Mouse (Mus musculus) c-Kit-positive CD71-positive TER-119-positive erythroid progenitor cells, embryonic 14.5 days (primary cell): ENCODE results near the gene Vmn2r19.
"Not testable (repeated sequence)": the region's sequence is repeated elsewhere in the genome, so short reads cannot be mapped to it uniquely, and the experiment has no call there.

ENCODE experiments used
- DNase-seq: peaks from one replicate; pipeline ENCODE4 v3.0.0-alpha.2; 2013; ENCODE audit warnings: low spot score

Gene Vmn2r19

DNA sequence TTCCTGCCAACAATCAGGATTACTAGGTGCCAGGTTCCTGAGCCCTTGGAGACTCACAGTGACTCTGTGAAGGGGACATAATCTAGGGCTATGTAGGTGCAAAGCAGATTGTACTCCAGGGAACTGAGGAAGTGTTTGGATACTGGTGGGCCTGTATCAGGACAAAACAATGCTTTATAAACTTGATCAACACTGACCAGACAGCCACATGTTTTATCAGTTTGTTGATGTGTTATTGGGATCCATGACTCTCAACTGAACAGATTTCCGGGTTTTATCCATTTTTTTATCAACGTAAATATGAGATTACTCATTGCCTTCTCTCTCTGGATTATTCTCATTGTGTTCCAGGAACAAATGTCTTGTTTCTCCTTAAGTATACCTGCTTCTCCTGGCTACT is at the start of gene Vmn2r19:
Gene Vmn2r19, plus strand, starts transcription at position 301 of the 400 bp plus-strand sequence.
- DNase-seq = no peak

DNA sequence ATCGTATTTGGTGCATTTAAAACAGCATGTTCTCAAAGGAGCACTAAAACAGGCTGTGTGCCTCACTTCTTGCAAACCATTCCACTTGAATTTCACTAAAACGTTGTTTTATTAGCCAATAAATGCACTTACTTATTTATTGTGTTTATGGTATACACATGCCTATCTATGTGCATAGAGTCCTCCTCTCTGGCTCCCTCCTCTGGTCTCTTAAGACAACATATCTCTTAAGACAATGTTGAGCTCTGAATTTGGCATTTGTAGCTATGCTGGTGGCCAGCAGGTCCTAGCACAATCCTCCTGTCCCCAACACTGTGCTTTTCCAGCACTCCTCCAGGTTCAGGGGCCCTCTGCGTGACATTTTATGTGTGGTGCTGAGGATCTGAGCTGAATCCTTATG is 49.2 kb upstream of the Vmn2r19 start:
- DNase-seq = no peak

DNA sequence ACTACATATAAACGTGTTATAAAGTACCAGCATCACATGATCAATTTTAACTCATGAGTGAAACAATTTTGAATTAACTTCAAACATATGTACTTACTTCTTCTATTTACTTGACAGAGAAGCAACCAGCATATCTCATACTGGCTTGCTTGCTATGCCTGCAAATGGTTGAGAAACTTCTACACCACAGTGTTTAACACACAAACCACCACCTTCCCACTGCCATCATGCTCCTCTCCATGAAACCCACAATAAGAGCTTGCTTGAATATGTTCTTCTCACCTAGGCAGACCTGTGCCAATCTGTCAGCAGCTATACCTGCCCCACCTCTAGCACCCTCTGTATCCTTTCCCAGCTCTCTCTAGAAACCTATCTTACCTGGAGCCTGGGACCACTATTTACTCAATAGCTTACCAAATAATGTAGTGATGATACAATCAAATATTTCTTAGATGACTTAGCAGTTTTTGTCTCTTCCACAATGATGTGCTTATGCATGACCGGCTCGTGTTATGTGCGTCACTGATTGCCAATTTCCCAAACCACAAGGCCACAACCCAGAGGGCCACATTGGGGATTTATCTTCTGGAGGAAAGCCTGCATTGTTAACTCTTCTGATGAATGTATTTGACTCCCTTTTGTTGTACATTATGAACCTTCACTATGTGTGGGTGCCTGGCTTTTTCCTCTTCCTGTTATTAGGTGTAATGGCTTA is 48.1 kb upstream of the Vmn2r19 start:
- DNase-seq = no peak

DNA sequence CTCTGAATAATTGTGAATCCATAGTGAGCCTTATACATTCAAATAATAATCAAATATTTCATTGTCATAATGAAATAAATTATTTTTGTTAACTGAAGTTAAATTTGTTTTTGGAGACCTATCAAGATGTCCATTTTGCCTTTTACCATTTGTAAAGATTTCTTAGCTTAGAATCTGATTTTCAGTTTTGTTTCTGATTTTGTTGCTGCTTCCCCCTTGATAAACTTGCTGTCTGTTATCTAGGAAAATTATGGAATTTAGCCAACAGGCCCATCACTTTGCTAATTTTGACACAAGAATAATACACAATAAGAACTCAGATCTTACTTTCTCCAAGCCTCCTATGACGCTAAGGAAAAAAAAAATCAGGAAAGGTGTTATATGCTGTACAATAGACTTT is 47.3 kb upstream of the Vmn2r19 start:
- no peak for DNase-seq

DNA sequence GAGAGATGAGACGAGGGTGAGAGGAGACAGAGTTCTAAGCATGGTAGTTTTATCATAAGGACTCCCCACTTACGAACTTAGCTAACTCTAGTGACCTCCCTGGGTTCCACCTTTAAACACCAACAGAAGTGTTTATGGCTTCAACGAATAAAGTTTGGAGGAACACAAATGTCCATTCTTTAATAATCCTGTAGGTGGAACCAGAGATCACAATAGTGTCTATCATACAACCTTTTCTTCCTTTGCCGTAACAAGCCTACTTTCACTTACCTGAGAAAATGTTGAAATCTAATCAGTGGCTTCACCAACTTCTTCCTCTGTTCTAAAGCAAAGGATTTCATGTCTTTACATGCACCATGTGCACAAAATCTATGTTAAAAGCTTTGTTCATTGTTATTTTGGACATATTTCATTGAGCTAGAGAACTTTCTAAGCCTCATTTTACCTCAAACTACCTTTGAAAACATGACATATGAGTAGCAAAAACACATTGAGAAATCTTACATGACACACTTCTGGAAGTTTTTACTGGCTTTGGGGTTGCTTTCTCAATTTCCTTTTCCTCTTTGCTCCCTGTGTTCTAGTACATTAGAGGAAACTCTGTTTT is 46.5 kb upstream of the Vmn2r19 start, which contains the start of gene Clec4d:
Gene Clec4d, plus strand, starts transcription at position 557 of the 607 bp plus-strand sequence.
- DNase-seq = peak; percentile 37

DNA sequence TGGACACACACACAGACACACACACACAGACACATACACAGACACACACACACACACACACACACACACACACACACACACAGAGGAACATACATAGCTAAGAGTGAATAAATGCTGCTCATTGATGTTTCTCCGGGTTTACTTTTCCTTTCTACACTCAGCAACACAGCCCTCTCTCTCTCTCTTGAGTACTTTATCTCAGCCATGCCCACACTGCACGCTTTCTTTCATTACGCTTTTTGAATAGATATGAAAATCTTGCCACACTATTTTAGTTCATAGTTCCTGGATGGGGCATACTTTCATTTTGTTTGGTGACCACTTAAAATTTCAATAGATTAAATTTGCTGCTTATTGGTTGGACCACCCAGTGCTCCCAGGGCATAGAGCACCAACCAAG is 43.9 kb upstream of the Vmn2r19 start:
- DNase-seq = no peak

GRCm38 (mm10) chr6:123265809-123266208 is 42.3 kb upstream of the Vmn2r19 start:
- no peak for DNase-seq

DNA sequence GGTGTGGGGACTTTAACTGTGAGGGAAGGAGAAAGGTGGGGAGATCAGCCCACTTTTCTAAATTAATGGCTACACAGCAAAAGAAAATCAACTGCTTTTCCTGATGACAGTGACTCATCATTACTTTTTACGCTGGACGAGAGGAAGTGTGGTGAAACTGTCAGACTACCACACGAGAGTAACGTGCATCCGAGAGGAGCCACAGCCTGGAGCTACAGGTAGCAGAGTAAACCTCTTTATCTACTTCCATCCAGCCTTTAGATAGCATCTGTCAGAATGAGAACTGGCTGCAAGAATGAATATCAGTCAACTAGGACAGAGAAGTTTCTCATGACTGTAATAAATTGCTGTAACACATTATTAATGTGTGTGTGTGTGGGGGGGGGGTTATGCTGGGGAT is 41.2 kb upstream of the Vmn2r19 start:
- DNase-seq = no peak

DNA sequence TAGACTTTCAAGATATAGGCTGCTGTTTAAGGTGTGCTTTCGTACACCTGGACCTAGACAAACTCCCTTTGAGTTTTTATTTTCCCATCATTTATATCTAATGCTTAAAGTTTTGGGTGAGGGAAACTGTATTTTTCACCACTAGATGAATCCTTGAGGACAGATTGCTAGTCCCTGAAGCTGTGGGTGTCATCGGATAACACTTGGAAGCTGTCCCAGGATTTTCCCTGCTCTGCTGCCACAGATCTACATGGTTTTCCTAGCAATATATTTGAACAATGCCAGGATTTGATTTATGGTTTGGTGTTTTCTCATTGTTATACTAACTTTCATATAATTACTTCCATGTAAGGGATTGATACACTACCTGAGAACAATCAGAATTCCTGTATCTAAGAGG is 28.7 kb upstream of the Vmn2r19 start:
- no peak for DNase-seq

GRCm38 (mm10) chr6:123286311-123286710 is 21.8 kb upstream of the Vmn2r19 start:
- no peak for DNase-seq

DNA sequence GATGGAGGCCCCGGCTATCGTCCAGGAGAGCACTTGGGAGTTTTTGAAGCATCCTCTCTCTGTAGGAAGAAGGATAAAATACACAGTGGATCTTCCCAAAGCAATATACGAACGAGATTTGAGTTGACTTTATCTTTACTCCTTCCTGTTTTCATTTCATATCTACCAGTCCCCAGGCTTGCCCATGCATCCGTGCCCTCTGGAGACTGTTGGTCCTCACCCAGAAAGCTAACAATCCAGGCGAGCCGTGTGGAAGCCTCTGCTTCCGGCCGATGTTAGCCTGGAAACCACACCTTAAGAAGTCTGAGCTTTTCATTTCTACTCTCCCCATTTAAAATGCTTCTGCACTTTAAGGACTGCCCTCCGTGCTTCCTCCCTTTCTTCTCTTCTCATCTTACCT is 19.2 kb upstream of the Vmn2r19 start:
- no peak for DNase-seq

DNA sequence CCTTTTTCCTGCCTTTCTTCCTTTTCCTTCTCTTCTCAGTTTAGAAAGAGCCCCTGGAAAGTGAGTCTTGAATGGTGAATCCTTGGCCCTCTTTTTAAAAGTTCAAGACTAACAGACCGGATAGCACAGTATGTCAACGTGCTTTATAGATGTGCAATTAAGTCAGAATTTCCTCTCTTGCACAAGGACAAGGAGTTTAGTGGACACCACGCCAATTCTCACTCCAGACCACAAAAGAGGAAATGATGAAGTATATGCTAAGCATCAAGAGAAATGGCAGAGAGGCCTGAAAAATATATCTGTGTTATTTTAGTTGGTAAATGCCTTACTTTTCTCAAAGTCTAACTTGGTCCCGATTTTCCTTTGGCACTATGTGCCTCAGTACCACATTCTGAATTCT is 18.4 kb upstream of the Vmn2r19 start, which contains the start of gene Clec4e:
Gene Clec4e, minus strand, starts transcription at position 118 of the 400 bp plus-strand sequence.
- DNase-seq = no peak

DNA sequence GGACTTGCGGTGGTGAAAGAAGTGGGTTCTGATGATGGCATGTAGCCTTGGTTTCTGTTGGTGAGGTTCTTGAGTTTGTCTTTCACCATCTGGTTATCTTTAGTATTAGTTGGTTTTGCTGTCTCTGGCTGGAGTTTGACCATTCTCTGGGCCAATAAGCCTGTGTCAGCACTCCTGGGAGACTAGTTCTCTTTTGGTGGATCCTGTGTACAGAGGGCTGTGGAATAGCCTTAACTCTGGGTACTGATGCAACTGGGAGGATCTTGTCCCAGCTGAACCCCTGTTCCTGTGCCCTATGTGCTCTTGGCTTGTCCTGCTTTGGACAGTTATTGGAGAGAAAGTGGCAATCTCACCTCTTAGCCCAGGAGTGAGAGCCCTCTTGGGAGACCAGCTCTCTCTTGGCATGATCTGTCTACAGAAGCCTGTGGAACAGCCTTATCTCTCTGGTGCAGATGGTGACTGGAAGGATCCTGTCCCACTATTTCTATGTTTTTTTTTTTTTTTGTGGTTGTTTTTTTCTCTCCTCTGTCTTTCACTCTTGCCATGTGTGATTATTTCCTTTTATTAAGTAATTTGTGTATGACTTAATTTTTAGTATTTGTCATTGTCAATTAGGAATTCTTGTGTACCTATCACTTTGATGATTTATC is 15.3 kb upstream of the Vmn2r19 start:
- peak; percentile 81 for DNase-seq

- not testable (repeated sequence) for DNase-seq
Measured at GRCm38 (mm10) chr6:123293509-123293908, 14.6 kb upstream of the Vmn2r19 start.

DNA sequence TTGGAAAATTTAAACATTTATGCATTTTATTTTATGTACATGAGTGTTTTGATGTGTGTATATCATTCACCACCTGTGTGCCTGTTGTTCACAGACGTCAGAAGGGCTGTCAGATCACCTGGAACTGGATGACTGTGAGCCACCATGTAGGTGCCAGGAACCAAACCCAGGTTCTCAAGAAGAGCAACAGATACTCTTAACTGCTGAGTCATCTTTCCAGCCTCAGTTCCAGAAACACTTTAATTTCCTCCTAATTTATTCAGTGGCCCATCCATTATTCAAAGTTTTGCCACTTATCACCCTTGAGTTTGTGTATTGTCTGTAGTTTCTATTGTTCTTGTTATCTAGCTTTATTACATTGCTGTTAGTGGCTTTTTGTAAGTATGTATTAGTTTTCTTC is 11.4 kb upstream of the Vmn2r19 start:
- peak; percentile 44 for DNase-seq

DNA sequence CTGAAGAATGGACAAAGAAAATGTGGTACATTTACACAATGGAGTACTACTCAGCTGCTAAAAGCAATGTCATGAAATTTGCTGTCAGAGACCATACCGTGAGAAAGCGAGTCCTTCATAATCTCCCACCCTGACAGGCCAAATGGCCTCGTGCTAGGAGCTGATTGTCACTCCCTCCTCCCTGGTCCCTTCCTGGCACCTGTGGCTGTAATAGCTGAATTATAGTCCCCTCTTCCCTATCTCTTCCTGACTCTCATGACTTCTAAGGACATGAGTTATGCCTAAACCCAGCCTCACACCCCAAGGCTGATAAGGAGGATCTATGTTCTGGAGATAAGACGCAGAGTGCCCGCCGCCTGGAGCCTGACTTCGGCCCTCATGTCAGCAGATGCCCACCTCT is 1.8 kb upstream of the Vmn2r19 start:
- not testable (repeated sequence) for DNase-seq

GRCm38 (mm10) chr6:123332503-123332902 is 24.4 kb downstream of the Vmn2r19 start:
- DNase-seq = no peak

DNA sequence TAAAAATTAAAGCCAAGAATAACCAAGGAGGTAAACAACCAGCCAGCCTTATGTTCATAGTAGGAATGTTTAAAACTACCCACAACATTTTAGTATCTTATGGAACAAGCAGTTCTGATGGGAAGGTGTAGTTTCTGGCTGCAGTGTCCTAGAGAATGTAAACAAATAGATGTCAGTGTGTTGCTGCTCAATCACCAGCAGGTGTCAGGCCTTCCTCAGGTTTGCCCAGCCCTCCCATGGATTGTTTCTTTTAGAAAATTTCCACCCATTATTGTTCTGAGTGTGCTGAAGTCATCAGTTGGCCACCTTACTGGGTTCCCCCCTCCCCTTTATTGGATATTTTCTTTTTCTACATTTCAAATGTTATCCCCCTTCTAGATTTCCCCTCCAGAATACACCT is 32.0 kb downstream of the Vmn2r19 start:
- DNase-seq = peak; percentile 15

- DNase-seq = no peak
Measured at GRCm38 (mm10) chr6:123346141-123346540, 38.0 kb downstream of the Vmn2r19 start.
